Mouse (Mus musculus) cerebellum, adult 2 months (tissue): ENCODE results near the gene Lefty1. TPM values are rescaled to one million over a fixed set of nuclear protein-coding genes. Genes with fewer than 3 reads are reported as not detected.

Experiments used
- DNase-seq, 2 experiments: peaks; one replicate each; pipeline ENCODE4 v3.0.0; 2021
- H3K27ac ChIP-seq: fragments of 200-500 bp; 2 replicates; pipeline ENCODE4 v1.5.1; 2012; ENCODE audit warnings: low read length, control low read depth, inconsistent platforms; ENCODE audit not compliant: insufficient read depth
- H3K27me3 ChIP-seq: fragments of 200-500 bp; 2 replicates; pipeline ENCODE4 v1.6.1; 2012; ENCODE audit warnings: inconsistent platforms, mild to moderate bottlenecking, low read length, moderate library complexity; ENCODE audit not compliant: control insufficient read depth, insufficient read depth
- H3K4me1 ChIP-seq: fragments of 200-500 bp; 2 replicates; pipeline ENCODE4 v1.6.1; 2011; ENCODE audit warnings: low read length; ENCODE audit not compliant: control insufficient read depth, insufficient read depth
- H3K4me3 ChIP-seq: fragments of 200-500 bp; replicated peaks from 2 replicates; pipeline ENCODE3; 2011; ENCODE audit warnings: mild to moderate bottlenecking, low read depth, low read length, control low read depth; ENCODE audit not compliant: insufficient read depth
- CTCF ChIP-seq: fragments of 200-500 bp; IDR thresholded peaks from 2 replicates; pipeline ENCODE4 v1.5.1; 2011; ENCODE audit warnings: low read depth, mild to moderate bottlenecking, control low read depth, low read length, moderate library complexity, borderline replicate concordance; ENCODE audit not compliant: insufficient read depth
- POLR2A ChIP-seq: fragments of 200-500 bp; IDR thresholded peaks from 2 replicates; pipeline ENCODE4 v1.6.1; 2011; ENCODE audit warnings: low read length, control low read depth, borderline replicate concordance; ENCODE audit not compliant: insufficient read depth
- WGBS: fragments of 180-500 bp; shearing (Covaris S2); methylation state at CpG from one replicate; pipeline ENCODE4 v1.1.7; 2018; 5-methylcytosine and 5-hydroxymethylcytosine counted together
- polyA plus RNA-seq: library from polyadenylated mRNA; depleted of rRNA; stranded (reverse); fragments of >200 nt; gene quantifications from 2 replicates; pipeline ENCODE4 v1.2.3, GENCODE M21; 2012

Gene Lefty1
- polyA plus RNA-seq, 1 experiment = 3.7 TPM

DNA sequence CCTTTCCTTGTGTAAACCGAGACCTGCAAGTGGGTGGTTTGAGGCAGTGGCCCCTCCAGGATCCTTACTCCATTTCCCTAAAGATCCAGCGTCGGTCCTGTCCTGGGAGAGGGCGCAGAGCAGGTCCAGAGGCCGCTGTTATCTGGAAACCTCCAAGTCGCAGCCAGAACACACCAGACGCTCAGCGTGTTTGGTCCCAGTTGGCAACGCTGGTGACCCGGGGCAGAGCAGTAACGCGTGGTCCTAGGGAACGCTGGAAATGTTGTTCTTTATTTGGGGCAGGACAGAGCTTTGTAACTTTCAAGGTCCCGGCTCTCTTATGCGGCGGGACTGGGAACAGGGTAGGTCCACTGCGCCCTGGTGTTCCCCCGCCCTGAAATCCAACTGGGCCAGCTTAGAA is 6.9 kb downstream of the Lefty1 start:
- Histone ChIP-seq H3K4me1 (no peaks in the 10 kb centered on the region), H3K4me3 (peak overlapping the region; percentile 53), H3K27ac (no peak overlapping the region; the same call in 1 of the 2 replicates), H3K27me3 (no peaks in the 10 kb centered on the region)
- DNase-seq = no peak
- no peak for TF ChIP-seq POLR2A
- TF ChIP-seq CTCF = no peak
- WGBS = 7% methylated on average over 18 of the region's 18 CpGs

DNA sequence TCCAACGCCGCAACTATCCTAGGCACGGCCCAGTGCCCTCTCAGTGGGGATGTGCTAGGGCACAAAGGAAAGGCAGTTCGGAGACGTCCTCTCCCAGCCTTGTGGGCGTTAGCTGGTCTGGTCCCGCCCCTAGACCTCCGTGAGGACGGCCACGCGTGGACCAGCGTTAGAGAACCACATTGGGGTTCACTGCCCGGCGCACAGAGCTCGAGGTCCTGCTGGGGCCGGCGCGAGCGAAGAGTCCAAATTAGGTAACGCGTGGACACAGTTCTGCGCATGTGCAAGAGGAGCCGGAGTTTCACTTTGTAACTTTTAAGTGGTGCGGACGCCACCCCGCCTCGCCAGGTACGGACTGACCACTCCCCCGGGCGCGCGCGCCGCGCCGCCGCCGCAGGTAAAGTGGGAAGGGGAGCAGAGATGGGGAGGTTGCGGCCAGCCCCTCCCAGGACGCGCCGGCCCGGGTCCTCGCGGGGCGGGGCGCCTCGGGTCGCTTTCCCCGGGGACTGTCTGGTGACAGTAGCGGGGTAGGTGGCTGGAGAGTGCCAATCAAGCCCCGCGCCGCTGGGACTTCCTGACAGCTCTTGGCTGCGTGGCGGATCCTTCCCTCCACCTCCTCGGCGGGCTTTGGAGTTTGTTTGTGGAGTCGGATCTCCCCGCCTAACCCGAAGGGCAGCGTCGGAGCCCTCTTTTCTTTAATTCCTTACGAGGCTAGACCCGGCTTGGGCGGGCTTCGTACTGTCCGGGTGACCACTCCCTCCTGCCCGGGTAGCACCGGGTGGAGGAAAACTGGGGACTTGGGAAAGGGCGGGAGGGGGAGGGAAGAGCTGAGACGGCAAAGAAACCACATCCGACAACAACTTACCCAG is 7.6 kb downstream of the Lefty1 start, which contains the start of gene Tmem63a:
Gene Tmem63a, plus strand, starts transcription at position 179 of the 866 bp plus-strand sequence.
- Histone ChIP-seq H3K27me3 (no peaks in the 10 kb centered on the region), H3K27ac (no peak within 1 kb of the TSS; the same call in 1 of the 2 replicates), H3K4me3 (peak within 1 kb of the TSS; percentile 53), H3K4me1 (no peaks in the 10 kb centered on the region)
- no peak for TF ChIP-seq POLR2A
- no peak for TF ChIP-seq CTCF
- peak; percentile 16 to 38 for DNase-seq
- under 1% methylated on average over 73 of the region's 73 CpGs for WGBS

- no peaks in the 10 kb centered on the region for H3K4me1 ChIP-seq
- no peak for DNase-seq
- H3K27ac ChIP-seq = no peak overlapping the region
- no peak for TF ChIP-seq POLR2A
- no peak for TF ChIP-seq CTCF
- WGBS = 41% methylated on average over 11 of the region's 11 CpGs
- H3K4me3 ChIP-seq = peak overlapping the region; percentile 53
- H3K27me3 ChIP-seq = no peaks in the 10 kb centered on the region
Observed at GRCm38 (mm10) chr1:180943032-180943644, 8.3 kb downstream of the Lefty1 start.

DNA sequence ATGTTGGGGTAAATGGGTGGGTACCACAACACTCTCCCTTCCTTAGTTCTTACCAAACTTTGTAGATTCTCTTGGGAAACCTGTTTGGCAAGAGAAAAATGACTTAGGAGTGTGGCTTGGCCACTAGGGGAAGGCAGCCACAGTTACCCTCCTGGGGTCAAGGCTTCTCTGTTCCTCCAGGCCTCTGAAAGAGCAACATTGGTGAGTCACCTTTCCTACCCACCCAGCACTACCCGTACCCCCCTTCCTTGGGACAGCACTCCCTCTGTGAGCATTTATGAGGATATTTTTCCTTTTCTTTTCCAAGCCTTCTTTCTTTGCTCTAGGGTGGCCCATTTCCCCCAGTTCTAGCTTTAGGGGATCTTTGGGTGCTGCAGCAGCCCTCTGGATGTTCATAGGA is 9.1 kb downstream of the Lefty1 start:
- DNase-seq = no peak
- Histone ChIP-seq H3K4me3 (no peak overlapping the region), H3K4me1 (no peaks in the 10 kb centered on the region), H3K27ac (no peak overlapping the region), H3K27me3 (no peaks in the 10 kb centered on the region)
- TF ChIP-seq POLR2A = no peak
- TF ChIP-seq CTCF = no peak
- WGBS = 78% methylated on average over 1 of the region's 1 CpGs

- 82% methylated on average over 4 of the region's 4 CpGs for WGBS
- no peak for DNase-seq
Observed at GRCm38 (mm10) chr1:180944553-180944952, 9.7 kb downstream of the Lefty1 start.

DNA sequence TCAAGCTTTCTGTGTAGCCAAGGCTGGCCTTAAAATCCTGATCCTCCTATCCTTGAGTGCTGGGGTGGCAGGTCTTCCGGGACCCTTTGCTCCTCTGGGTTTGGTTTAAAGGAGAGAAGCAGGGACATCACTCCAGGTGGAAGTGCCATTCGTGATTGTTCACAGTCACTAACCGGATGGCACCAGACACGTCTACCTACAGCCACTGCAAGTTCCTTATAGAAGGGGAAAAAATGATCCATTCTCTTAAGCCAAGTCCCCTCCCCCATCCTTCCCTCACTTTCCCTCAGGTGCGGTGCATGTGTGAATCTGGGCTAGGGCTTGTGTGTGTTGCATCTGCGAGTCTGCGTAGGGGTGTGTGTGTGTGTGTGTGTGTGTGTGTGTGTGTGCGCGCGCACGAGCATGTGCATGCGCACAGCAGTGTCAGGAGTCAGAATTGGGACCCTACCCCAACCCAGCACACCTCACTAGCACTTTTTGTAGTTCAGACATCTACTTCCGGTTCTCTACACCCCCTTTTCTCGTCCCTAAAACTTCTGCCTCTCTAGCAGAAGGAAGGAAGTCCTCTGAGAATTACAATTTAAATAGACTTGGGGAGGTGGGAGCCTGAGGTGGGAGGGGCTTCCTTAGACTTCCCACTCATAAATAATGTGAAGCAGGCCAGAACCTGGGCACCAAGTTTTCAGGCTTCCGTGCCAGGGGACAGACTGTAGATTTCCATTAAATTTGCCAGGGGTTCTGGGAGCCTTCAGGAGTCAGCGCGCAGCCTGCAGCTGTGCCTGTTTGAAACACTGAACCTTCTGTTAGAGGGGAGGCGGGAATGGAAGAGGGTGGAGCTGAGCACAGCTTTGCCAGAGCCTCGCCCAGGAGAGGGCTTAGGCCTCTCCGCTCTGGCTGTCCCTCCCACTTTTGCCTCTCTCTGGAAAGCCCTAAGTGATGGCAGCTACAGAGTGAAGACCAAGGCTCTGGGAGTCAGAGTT is 10.5 kb downstream of the Lefty1 start:
- Histone ChIP-seq H3K4me3 (no peak overlapping the region), H3K27ac (peak overlapping the region; percentile 41; the same call in 1 of the 2 replicates), H3K4me1 (no peaks in the 10 kb centered on the region), H3K27me3 (no peaks in the 10 kb centered on the region)
- 44% methylated on average over 20 of the region's 20 CpGs for WGBS
- TF ChIP-seq CTCF = no peak
- TF ChIP-seq POLR2A = no peak
- DNase-seq = peak in 1 of 2 experiments; percentile 20

More at GRCm38 (mm10) chr1:180944553-180944952, 9.7 kb downstream of the Lefty1 start:
- H3K27ac ChIP-seq = peak overlapping the region; percentile 41; the same call in 1 of the 2 replicates
- H3K27me3 ChIP-seq = no peaks in the 10 kb centered on the region
- H3K4me3 ChIP-seq = no peak overlapping the region
- no peak for TF ChIP-seq CTCF
- no peaks in the 10 kb centered on the region for H3K4me1 ChIP-seq

DNA sequence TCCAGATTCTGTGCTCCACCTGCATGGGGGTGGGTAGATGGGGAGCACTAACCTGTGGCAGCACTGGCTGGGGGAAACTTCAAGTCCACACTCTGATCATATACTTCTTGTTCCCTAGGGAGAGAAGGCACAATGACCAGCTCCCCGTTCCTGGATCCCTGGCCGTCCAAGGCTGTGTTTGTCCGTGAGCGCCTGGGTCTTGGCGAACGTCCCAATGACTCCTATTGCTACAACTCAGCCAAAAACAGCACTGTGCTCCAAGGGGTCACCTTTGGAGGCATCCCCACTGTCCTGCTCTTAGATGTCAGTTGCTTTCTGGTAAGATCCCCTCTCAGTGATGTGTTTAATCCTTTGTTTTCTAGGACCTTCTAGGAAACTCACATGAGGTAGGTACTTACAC is 11.6 kb downstream of the Lefty1 start:
- H3K4me3 ChIP-seq = no peak overlapping the region
- TF ChIP-seq POLR2A = no peak
- no peak for TF ChIP-seq CTCF
- H3K27me3 ChIP-seq = no peaks in the 10 kb centered on the region
- 32% methylated on average over 6 of the region's 6 CpGs for WGBS
- H3K27ac ChIP-seq = no peak overlapping the region
- H3K4me1 ChIP-seq = no peaks in the 10 kb centered on the region
- no peak for DNase-seq
